Comparison of ENCODE assay signal across 8 mouse cellular contexts in genomic region chr8:107455268-107455667, GRCm38 (mm10). TPM values are rescaled to one million over a fixed set of nuclear protein-coding genes. Genes with fewer than 3 reads are reported as not detected.
DNase-seq lines count a peak whose midpoint lies in the region; ATAC-seq lines count a peak whose summit lies in the region.

No protein-coding gene starts in this region.

- ATAC-seq in hematopoietic stem cell, adult 5-6 weeks (replicated peaks in 1 of 2; ENCODE audit: insufficient read depth in 1 of 2, low FRiP score in 2 of 2, low TSS enrichment in 1 of 2, low read depth in 1 of 2, poor library complexity in 2 of 2, severe bottlenecking in 2 of 2) = peak; percentile 74 to 90

- DNase-seq in gastrocnemius, adult 18-20 months (ENCODE audit: low spot score) = peak; percentile 44
- DNase-seq in gastrocnemius, postnatal 25 days = no peak
- peak; percentile 38 for DNase-seq in right cerebral cortex, adult 18-20 months
- no peak for DNase-seq in right cerebral cortex, postnatal 36 days (ENCODE audit: low spot score in 2 of 2)
- DNase-seq in cerebellum, postnatal 10 days = peak; percentile 59 to 66
- DNase-seq in lung, postnatal 10 days = peak; percentile 65
- no peak for DNase-seq in urinary bladder, adult 2 months (ENCODE audit: low spot score)

RNA-seq across cellular contexts. Expression of gene Wwp2, which starts 19.1 kb away (rescaled TPM):
- total RNA-seq in gastrocnemius, adult 18-20 months (2021) = 10 to 100 TPM; 13.8 to 14.2 TPM
- total RNA-seq in gastrocnemius, postnatal 25 days (2021) = 10 to 100 TPM; 13.0 to 16.2 TPM
- 62.0 and 62.7 TPM in 2 replicates for total RNA-seq in hematopoietic stem cell, adult 5-6 weeks (2017)
- polyA plus RNA-seq in urinary bladder, adult 2 months (2012; rRNA removed) = 18.4 and 22.5 TPM in 2 replicates

RNA-seq across cellular contexts. Expression of gene Nob1, which starts 30.4 kb away (rescaled TPM):
- 10 to 100 TPM; 21.4 to 27.5 TPM for total RNA-seq in gastrocnemius, adult 18-20 months (2021)
- total RNA-seq in gastrocnemius, postnatal 25 days (2021) = 10 to 100 TPM; 14.6 to 19.2 TPM
- total RNA-seq in hematopoietic stem cell, adult 5-6 weeks (2017) = 38.5 and 39.0 TPM in 2 replicates
- 36.6 and 46.9 TPM in 2 replicates for polyA plus RNA-seq in urinary bladder, adult 2 months (2012; rRNA removed)

RNA-seq across cellular contexts. Expression of gene Nqo1, which starts 52.3 kb away (rescaled TPM):
- total RNA-seq in gastrocnemius, adult 18-20 months (2021) = 10 to 100 TPM; 28.9 to 45.2 TPM
- 10 to 100 TPM in 1 of 2 experiments, 1 to 10 TPM in 1; 9.8 to 11.7 TPM for total RNA-seq in gastrocnemius, postnatal 25 days (2021)
- total RNA-seq in hematopoietic stem cell, adult 5-6 weeks (2017) = 2.8 and 4.8 TPM in 2 replicates
- polyA plus RNA-seq in urinary bladder, adult 2 months (2012; rRNA removed) = 88.7 and 102 TPM in 2 replicates

Comparison
In these comparisons a context has a peak if more than half of its experiments do, and no peak if none do; other contexts are left out.
1. DNase-seq: peak in gastrocnemius, adult 18-20 months (single experiment), right cerebral cortex, adult 18-20 months (single experiment), cerebellum, postnatal 10 days (2 of 2) and lung, postnatal 10 days (single experiment); none in gastrocnemius, postnatal 25 days (single experiment), right cerebral cortex, postnatal 36 days (0 of 2) and urinary bladder, adult 2 months (single experiment).